ENCODE assay signal across 11 mouse cellular contexts in the genomic region with DNA sequence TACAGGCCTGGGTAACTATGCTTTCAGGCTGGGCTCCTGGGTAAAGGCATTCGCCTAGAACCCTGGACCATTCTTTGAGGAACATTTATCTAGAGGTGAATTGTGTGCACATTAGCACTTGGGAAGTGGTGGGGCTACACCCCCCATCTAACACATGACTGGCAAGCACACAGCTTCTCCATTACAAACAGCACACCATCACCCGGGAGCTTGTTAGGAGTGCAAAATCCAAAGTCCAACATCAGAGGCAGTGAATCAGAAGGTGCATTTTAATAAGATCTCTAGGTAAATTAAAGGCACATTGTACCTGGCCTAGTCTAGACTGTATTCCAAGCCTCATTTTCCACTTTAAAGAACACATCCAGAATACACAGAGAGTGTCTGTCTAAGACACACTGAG.
"Had no signal": no experiment of that assay in that cellular context is flagged by ENCODE, and none has a peak within 500 bp of the region (broad histone marks: within the 10 kb centered on the region; RNA-seq: fewer than 3 reads in every experiment).

No protein-coding gene starts in this region.

- H3K27ac ChIP-seq: hindbrain, embryonic 15.5 days; layer of hippocampus, adult 2 months; limb, embryonic 15.5 days; liver, embryonic 13.5 days; midbrain, embryonic 12.5 days; neural tube, embryonic 13.5 days had no signal

- H3K4me2 ChIP-seq: hindbrain, embryonic 15.5 days; limb, embryonic 15.5 days; liver, embryonic 13.5 days; midbrain, embryonic 12.5 days; neural tube, embryonic 13.5 days had no signal

- H3K27me3 ChIP-seq: hindbrain, embryonic 15.5 days; limb, embryonic 15.5 days; liver, embryonic 13.5 days; midbrain, embryonic 12.5 days; neural tube, embryonic 13.5 days had no signal

- H3K9ac ChIP-seq: hindbrain, embryonic 15.5 days; limb, embryonic 15.5 days; liver, embryonic 13.5 days; midbrain, embryonic 12.5 days; neural tube, embryonic 13.5 days had no signal

- H3K4me3 ChIP-seq: hindbrain, embryonic 15.5 days; layer of hippocampus, adult 2 months; limb, embryonic 15.5 days; liver, embryonic 13.5 days; midbrain, embryonic 12.5 days; neural tube, embryonic 13.5 days had no signal

- H3K9me3 ChIP-seq: hindbrain, embryonic 15.5 days; limb, embryonic 15.5 days; liver, embryonic 13.5 days; midbrain, embryonic 12.5 days; neural tube, embryonic 13.5 days had no signal

- H3K4me1 ChIP-seq: hindbrain, embryonic 15.5 days; limb, embryonic 15.5 days; liver, embryonic 13.5 days; midbrain, embryonic 12.5 days; neural tube, embryonic 13.5 days had no signal

- DNase-seq: liver, embryonic 13.5 days; lung, adult 18-20 months; right cerebral cortex, postnatal 14 days; thymus, adult 18-20 months; thymus, postnatal 14 days had no signal

- H3K36me3 ChIP-seq: hindbrain, embryonic 15.5 days; limb, embryonic 15.5 days; liver, embryonic 13.5 days; midbrain, embryonic 12.5 days; neural tube, embryonic 13.5 days had no signal

- ATAC-seq: midbrain, embryonic 16.5 days had no signal
